ENCODE assay signal across 7 mouse cellular contexts in genomic region chr10:79801837-79802236, GRCm38 (mm10). TPM values are rescaled to one million over a fixed set of nuclear protein-coding genes. Genes with fewer than 3 reads are reported as not detected.
DNase-seq lines count a peak whose midpoint lies in the region; ATAC-seq lines count a peak whose summit lies in the region.

No protein-coding gene starts in this region.

- WGBS in hindbrain, embryonic 15.5 days, result 36% methylated on average over 3 of the region's 3 CpGs
- WGBS in liver, embryonic 15.5 days (ENCODE audit: insufficient replicate concordance), result 42% methylated on average over 3 of the region's 3 CpGs

- H3K27me3 ChIP-seq in hindbrain, embryonic 15.5 days, result no peaks in the 10 kb centered on the region
- no peaks in the 10 kb centered on the region for H3K27me3 ChIP-seq in liver, embryonic 15.5 days

- H3K9me3 ChIP-seq in hindbrain, embryonic 15.5 days, result no peaks in the 10 kb centered on the region
- no peaks in the 10 kb centered on the region for H3K9me3 ChIP-seq in liver, embryonic 15.5 days (replicated peaks)

- no peak overlapping the region for H3K4me3 ChIP-seq in hindbrain, embryonic 15.5 days
- peak overlapping the region; percentile 24 for H3K4me3 ChIP-seq in liver, embryonic 15.5 days (replicated peaks)

- H3K4me1 ChIP-seq in hindbrain, embryonic 15.5 days (replicated peaks), result peaks cover 83% of the 10 kb centered on the region
- peaks cover 73% of the 10 kb centered on the region for H3K4me1 ChIP-seq in liver, embryonic 15.5 days (replicated peaks)

- H3K4me2 ChIP-seq in hindbrain, embryonic 15.5 days, result peak overlapping the region; percentile 2; the same call in 1 of the 2 replicates
- H3K4me2 ChIP-seq in liver, embryonic 15.5 days, result peak overlapping the region; percentile 48

- no peaks in the 10 kb centered on the region for H3K36me3 ChIP-seq in hindbrain, embryonic 15.5 days
- no peaks in the 10 kb centered on the region for H3K36me3 ChIP-seq in liver, embryonic 15.5 days (replicated peaks)

- DNase-seq in 3T3-L1 (ENCODE audit: low read depth, low spot score), result peak; percentile 32
- DNase-seq in MN1 (ENCODE audit: low spot score), result peak; percentile 56
- no peak for DNase-seq in ovary, adult 18-20 months (ENCODE audit: low spot score)
- DNase-seq in urinary bladder, adult 2 months (ENCODE audit: low spot score), result no peak
- no peak for DNase-seq in layer of hippocampus, adult 9-11 months

- no peak for ATAC-seq in hindbrain, embryonic 15.5 days (ENCODE audit: low FRiP score, low read depth)
- no peak for ATAC-seq in liver, embryonic 15.5 days (ENCODE audit: insufficient read depth)

- no peak overlapping the region for H3K9ac ChIP-seq in hindbrain, embryonic 15.5 days
- no peak overlapping the region for H3K9ac ChIP-seq in liver, embryonic 15.5 days

- H3K27ac ChIP-seq in hindbrain, embryonic 15.5 days (replicated peaks), result peak overlapping the region; percentile 81
- H3K27ac ChIP-seq in liver, embryonic 15.5 days (replicated peaks), result peak overlapping the region; percentile 39

RNA-seq across cellular contexts. Expression of gene Palm, which starts 8.5 kb away (rescaled TPM):
- 277 and 303 TPM in 2 replicates for polyA plus RNA-seq in hindbrain, embryonic 15.5 days (2015; fragmentation: Nextera tagmentation; extraction: Ambion mirVana)
- polyA plus RNA-seq in liver, embryonic 15.5 days (2015; fragmentation: Nextera tagmentation; extraction: Ambion mirVana), result 8.8 and 9.2 TPM in 2 replicates
- 52.6 and 77.5 TPM in 2 replicates for polyA plus RNA-seq in urinary bladder, adult 2 months (2012; rRNA removed)

RNA-seq across cellular contexts. Expression of gene Prss57, which starts 11.1 kb away (rescaled TPM):
- 0.27 and 0.28 TPM in 2 replicates for polyA plus RNA-seq in hindbrain, embryonic 15.5 days (2015; fragmentation: Nextera tagmentation; extraction: Ambion mirVana)
- polyA plus RNA-seq in liver, embryonic 15.5 days (2015; fragmentation: Nextera tagmentation; extraction: Ambion mirVana), result 7.0 and 7.1 TPM in 2 replicates
- 0.47 and 0.49 TPM in 2 replicates for polyA plus RNA-seq in urinary bladder, adult 2 months (2012; rRNA removed)

RNA-seq across cellular contexts. Expression of gene Misp, which starts 19.0 kb away (rescaled TPM):
- 0.49 and 0.92 TPM in 2 replicates for polyA plus RNA-seq in hindbrain, embryonic 15.5 days (2015; fragmentation: Nextera tagmentation; extraction: Ambion mirVana)
- polyA plus RNA-seq in liver, embryonic 15.5 days (2015; fragmentation: Nextera tagmentation; extraction: Ambion mirVana), result 0.50 TPM in 2 replicates
- polyA plus RNA-seq in urinary bladder, adult 2 months (2012; rRNA removed), result 0.66 and 0.92 TPM in 2 replicates

RNA-seq across cellular contexts. Expression of gene Fstl3, which starts 24.8 kb away (rescaled TPM):
- polyA plus RNA-seq in hindbrain, embryonic 15.5 days (2015; fragmentation: Nextera tagmentation; extraction: Ambion mirVana), result 2.3 and 2.5 TPM in 2 replicates
- polyA plus RNA-seq in liver, embryonic 15.5 days (2015; fragmentation: Nextera tagmentation; extraction: Ambion mirVana), result 0.71 and 1.0 TPM in 2 replicates
- polyA plus RNA-seq in urinary bladder, adult 2 months (2012; rRNA removed), result 41.4 and 44.3 TPM in 2 replicates

RNA-seq across cellular contexts. Expression of gene Rnf126, which starts 35.1 kb away (rescaled TPM):
- 103 and 125 TPM in 2 replicates for polyA plus RNA-seq in hindbrain, embryonic 15.5 days (2015; fragmentation: Nextera tagmentation; extraction: Ambion mirVana)
- 39.6 and 42.0 TPM in 2 replicates for polyA plus RNA-seq in liver, embryonic 15.5 days (2015; fragmentation: Nextera tagmentation; extraction: Ambion mirVana)
- 54.5 and 59.4 TPM in 2 replicates for polyA plus RNA-seq in urinary bladder, adult 2 months (2012; rRNA removed)

Comparison
In these comparisons a context has a peak if more than half of its experiments do, and no peak if none do; other contexts are left out.
1. DNase-seq: peak in 3T3-L1 (single experiment) and MN1 (single experiment); none in ovary, adult 18-20 months (single experiment), urinary bladder, adult 2 months (single experiment) and layer of hippocampus, adult 9-11 months (single experiment).